Mouse (Mus musculus) cerebellum, adult 2 months (tissue): ENCODE results near the gene Tcf7l2.

Experiments
- CTCF ChIP-seq: fragments of 200-500 bp; IDR thresholded peaks from 2 replicates; pipeline ENCODE4 v1.5.1; 2011; ENCODE audit warnings: low read depth, mild to moderate bottlenecking, control low read depth, low read length, moderate library complexity, borderline replicate concordance; ENCODE audit not compliant: insufficient read depth
- POLR2A ChIP-seq: fragments of 200-500 bp; IDR thresholded peaks from 2 replicates; pipeline ENCODE4 v1.6.1; 2011; ENCODE audit warnings: low read length, control low read depth, borderline replicate concordance; ENCODE audit not compliant: insufficient read depth

DNA sequence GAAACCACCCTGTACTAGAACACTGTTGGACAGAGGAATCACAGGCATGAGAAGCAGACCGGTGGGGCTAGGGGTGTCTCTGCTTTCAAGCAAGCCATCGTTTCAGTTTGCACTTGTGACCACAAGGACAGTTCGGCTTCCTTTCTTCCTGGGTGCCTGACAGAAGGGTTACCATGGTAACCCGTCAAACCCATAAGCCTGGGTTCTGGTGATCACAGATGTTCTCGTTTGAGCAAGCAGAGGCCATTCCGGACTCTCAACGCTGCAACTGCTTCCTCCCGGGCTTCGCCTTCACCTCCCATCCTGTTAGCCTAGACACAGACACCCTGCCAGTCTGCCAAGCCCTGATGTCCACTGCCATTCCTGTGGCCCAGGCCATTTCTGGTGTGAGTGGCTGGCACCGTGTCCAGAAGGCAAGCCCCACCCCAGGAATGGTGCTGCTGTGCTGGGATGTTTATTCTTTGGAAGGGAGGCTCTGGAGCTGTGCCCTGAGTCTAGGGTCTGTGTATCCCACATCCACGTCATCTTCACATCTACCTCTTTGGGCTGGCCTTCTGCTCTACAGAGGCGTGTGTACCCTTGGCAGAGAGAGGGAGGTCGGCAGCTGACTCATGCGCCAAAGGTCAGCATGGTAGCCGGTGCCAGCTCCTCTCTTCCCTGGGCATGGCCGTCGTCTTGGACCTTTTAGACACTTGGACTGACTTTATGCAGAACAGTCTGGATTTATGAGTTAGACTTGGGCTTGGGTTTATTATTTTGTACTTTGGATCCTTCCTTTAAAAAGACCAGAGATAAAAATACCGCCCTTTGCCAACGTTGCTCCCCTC lies 110.1 kb downstream of the Tcf7l2 start:
- TF ChIP-seq POLR2A (no peak), CTCF (no peak)
